Mouse (Mus musculus): ENCODE measurements around the gene Snx29. TPM values are rescaled to one million over a fixed set of nuclear protein-coding genes. Genes with fewer than 3 reads are reported as not detected.

The Snx29 gene
- polyA plus RNA-seq, 2 experiments from 2014 or later: 5.1 to 8.3 TPM

GRCm38 (mm10) chr16:11694386-11694785 is 371.7 kb downstream of the Snx29 start:
- no peak for ATAC-seq

GRCm38 (mm10) chr16:11696767-11697166 is 374.1 kb downstream of the Snx29 start:
- no peak for ATAC-seq

- no peak for ATAC-seq
These were observed 375.1 kb downstream of the Snx29 start for GRCm38 (mm10) chr16:11697710-11698357.

DNA sequence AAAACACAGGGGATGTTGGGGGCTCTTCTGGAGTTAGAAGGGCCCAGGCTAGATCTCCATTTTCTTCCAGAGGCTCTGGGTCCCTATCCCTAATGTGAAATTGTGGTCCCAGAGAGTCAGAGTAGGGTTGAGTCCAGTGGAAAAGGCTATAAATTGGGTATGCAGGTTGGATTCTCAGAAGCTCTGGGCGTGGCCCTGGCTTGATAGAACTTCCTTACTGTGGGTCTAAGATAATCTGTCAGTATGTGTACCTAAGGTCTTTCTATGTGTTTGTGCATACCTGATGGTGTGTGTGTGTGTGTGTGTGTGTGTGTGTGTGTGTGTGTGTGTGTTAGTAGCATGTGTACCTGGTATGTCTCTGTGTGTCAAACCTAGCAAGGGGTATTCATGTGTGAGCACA is 378.9 kb downstream of the Snx29 start:
- ATAC-seq: no peak

DNA sequence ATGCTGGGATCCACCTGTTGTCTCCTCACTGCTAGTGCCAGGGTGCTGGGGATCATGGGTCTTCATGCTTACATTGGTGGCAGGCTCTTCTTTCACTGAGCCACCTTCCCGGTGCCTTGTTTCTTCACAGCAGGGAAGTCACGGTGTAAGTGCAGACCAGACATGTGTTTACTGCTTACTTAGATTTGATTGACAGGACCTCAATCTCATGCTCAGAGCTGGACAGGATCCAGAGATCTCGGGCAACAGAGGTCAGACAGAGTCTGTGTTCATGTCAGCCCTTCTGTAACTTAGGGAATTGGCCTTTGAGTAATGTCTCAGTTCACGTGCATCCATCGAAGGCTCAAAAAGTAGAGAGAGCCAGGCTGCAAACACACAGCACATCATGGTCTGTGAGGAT is 381.4 kb downstream of the Snx29 start:
- no peak for ATAC-seq

- no peak for ATAC-seq
These were observed 382.7 kb downstream of the Snx29 start for GRCm38 (mm10) chr16:11705456-11705855.

GRCm38 (mm10) chr16:11708097-11708496 is 385.4 kb downstream of the Snx29 start:
- ATAC-seq: no peak

GRCm38 (mm10) chr16:11709382-11709781 is 386.7 kb downstream of the Snx29 start:
- ATAC-seq: no peak

DNA sequence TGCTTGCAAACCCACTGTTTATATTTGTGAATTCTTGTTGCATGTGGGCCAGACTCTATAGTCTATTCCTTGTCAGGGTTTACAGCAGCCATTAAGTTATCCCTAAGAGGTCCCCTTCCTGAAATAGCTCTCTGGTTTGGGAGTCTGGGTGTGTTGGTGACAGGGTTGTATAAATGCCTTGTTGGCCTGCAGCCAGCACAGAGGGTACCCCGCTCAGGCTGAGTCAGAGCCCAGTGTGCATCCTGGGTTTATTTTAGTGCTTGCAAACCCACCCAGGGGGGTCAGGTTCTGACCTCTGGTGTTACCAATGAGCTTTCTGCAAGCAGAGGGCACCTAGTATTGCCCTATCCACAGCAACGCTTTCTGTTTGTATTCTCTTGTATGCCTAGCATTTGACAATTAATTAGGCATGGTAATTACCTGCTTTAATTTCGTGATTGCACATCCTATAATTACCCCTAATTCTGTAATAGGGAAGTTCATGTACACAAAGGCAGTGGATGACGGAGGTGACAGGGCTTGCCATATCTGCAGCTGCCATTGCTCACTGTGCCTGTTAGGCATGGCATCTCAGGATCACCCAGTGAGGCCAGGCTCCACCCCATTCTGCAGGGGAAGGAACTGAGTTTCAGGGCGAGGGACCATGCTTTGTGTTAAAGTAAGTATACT is 387.4 kb downstream of the Snx29 start:
- ATAC-seq: no peak

DNA sequence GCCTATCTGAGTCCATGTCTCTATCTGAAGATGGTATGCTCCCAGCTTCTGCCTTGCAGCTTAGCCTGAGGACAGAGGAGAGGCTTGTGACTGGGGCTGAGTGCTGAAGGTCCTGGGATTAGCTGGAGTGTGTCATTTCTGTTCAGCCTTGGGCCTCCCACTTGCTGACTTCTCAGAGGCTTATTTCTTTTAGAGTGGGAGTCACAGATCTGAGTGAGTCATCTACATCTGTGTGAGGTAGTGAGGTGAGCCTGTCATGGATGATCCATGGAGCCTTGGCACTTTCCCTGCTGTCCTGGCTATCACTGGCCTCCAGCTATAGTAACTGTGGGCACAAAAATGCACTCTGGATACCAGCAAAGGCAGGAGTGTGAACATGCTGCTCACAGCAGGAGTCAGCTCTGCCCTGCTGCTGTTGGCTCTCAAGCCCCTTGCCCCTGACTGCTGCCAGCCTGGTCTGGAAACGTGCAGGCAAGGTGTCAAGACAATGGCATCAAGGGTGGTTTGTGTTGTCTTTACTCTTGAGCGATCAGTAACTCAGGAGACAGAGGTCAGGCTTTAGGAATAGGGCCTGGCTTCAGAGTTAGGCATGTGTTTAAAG is 390.7 kb downstream of the Snx29 start:
- ATAC-seq: no peak

GRCm38 (mm10) chr16:11716932-11717331 is 394.2 kb downstream of the Snx29 start:
- ATAC-seq: no peak

DNA sequence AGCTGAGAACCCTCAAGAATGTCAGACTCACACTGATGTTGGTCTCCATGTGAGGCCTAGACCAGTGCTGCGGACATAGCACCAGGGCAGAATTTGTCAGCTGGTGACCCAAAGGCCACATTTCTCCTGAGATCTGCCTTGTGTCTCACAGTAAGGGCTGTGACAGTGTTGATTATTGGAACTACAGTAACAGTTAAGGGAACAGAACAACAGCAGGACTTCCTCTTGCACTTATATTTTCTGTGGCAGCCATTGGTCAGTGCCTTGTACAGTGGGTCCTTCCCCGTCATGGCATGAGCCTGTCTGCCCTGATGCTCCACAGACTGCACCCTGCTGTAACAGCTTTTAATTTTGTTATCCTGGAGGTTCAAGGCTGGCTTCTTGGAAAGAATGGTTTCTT is 403.2 kb downstream of the Snx29 start:
- ATAC-seq: no peak

- no peak for ATAC-seq
These were observed 404.6 kb downstream of the Snx29 start for GRCm38 (mm10) chr16:11727331-11727730.

- ATAC-seq: no peak
These were observed 405.4 kb downstream of the Snx29 start for GRCm38 (mm10) chr16:11728131-11728530.

DNA sequence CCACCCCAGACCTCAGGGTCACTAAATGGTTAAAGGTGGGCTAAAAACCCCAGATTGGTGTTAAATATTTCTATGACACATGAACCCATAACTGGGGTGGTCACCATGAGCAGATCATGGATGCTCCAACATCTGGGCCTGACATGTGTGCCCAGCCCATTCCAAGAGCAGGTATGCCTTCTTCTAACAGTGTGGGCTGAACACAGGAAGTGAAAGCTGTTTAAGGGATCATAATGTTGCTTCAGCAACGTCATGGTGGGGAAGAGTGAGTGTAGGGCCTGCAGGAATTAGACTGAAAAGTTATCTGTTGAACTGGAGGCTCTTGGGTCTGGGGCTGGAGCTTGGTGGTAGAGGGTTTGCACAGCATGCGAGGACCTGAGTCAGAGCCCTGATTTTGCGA is 405.9 kb downstream of the Snx29 start:
- ATAC-seq: no peak

DNA sequence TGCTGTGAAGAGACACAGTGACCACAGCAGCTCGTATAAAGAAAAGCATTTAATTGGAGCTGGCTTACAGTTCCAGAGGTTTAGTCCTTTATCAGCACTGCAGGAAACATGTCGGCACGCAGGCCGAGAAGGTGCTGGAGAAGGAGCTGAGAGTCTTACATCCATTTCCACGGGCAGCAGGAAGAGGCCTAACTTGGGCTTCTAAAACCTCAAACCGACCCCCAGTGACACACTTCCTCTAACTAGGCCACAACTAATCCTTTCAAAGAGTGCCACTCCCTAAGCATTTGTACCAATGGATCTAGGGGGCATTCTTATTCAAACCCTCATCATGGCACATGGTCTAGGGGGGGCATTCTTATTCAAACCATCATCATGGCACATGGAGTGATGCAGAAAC is 406.4 kb downstream of the Snx29 start:
- ATAC-seq: no peak

DNA sequence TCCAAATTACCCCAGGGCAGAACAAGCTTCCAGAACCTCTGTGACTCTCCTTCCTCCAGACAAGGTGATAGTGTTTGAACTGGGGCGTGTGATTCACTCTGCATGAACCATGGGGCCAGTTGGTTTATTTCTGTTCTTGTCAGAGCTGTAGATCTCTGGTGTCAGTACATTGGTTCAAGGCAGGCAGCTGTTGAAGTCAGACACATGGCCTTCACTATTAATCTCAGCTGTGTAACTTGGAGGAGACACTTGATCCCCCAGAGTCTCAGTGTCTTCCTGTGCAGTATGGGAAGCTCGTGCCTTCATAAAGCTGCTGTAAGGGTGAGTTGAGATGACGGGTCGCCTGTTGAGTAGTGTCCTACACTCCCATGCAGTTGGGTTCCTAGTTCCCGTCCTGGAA is 407.1 kb downstream of the Snx29 start:
- no peak for ATAC-seq

- no peak for ATAC-seq
These were observed 408.4 kb downstream of the Snx29 start for GRCm38 (mm10) chr16:11731014-11731535.

DNA sequence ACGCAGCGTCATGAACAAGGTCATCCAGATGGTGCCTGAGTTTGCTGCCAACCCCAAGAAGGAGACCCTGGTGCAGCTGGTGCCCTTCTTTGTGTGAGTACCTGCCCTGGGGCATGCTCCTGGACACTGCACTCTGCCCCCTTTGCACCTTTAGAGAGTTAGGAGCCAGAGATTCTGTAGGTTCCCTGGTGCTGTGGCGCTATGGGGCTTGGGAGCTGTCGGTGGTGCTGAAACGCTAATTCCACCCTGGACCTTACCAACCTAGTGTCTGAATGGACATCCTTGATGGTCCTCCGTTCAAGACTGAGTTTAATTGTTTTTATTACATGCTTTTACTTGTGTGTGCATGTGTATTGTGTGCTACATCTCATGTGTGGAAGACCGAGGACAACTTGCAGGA is 415.6 kb downstream of the Snx29 start:
- no peak for ATAC-seq

GRCm38 (mm10) chr16:11741951-11742350 is 419.2 kb downstream of the Snx29 start:
- ATAC-seq: no peak

- no peak for ATAC-seq
These were observed 419.6 kb downstream of the Snx29 start for GRCm38 (mm10) chr16:11742351-11742750.

DNA sequence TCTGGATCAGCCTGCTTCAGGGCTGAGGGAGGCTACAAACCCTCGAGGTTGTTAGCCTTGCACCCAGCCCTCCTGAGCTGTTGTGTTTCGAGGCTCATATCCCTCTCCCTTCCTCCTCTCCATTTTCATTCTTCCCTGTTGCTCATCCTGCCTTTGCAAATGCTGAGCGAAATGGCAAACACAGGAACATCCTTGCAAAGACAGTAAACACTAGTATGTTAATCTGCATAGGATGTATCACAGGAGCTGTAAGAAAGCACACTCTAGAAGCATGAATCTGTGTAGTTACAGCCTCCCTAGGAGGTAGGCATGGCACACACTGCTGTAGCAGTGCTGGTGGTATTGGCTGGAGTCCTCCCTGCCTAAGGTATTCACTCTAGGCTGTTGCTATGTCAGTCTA is 420.3 kb downstream of the Snx29 start:
- no peak for ATAC-seq

- no peak for ATAC-seq
These were observed 421.0 kb downstream of the Snx29 start for GRCm38 (mm10) chr16:11743724-11744123.

DNA sequence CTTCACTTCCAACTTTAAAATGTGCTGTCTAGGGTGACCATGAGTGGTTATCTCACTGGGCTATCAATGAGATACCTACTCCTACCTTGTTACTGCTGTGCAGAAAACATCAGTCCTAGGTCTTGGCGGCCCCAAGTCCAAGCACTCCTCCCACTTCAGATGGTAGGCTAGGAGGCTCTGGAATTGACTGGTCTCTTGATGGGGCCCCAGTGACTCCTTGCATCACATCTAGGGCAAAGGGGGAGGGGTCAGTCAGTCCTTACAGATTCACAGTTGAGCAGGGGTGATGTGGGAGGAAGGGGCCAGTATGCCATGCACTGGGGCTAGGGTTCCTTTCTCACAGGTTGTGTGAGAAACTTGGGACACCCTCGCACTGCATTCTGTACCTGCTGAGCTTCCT is 423.3 kb downstream of the Snx29 start:
- no peak for ATAC-seq
